Mouse (Mus musculus) embryonic facial prominence, embryonic 15.5 days (tissue): ENCODE data around the gene Kcnmb2. TPM values are rescaled to one million over a fixed set of nuclear protein-coding genes. Genes with fewer than 3 reads are reported as not detected.

Source experiments
- ATAC-seq: fragments of 200-750 bp; cut with Nextera tagmentation; 2 replicates; pipeline ENCODE4 v1.8.0; 2017; ENCODE audit warnings: low read depth, moderate TSS enrichment; ENCODE audit not compliant: insufficient number of reproducible peaks, low FRiP score, low TSS enrichment
- H3K27ac ChIP-seq: fragments of 300-500 bp; sonication (generic); replicated peaks from 2 replicates; pipeline ENCODE4 v1.5.1; 2015; ENCODE audit warnings: mild to moderate bottlenecking, inconsistent platforms
- H3K27me3 ChIP-seq: fragments of 300-500 bp; sonication (generic); 2 replicates; pipeline ENCODE4 v1.6.1; 2015; ENCODE audit warnings: inconsistent platforms
- H3K36me3 ChIP-seq: fragments of 300-500 bp; sonication (generic); 2 replicates; pipeline ENCODE4 v1.6.1; 2015; ENCODE audit warnings: mild to moderate bottlenecking, inconsistent platforms
- H3K4me1 ChIP-seq: fragments of 300-500 bp; sonication (generic); 2 replicates; pipeline ENCODE4 v1.6.1; 2015; ENCODE audit warnings: inconsistent platforms
- H3K4me2 ChIP-seq: fragments of 300-500 bp; sonication (generic); replicated peaks from 2 replicates; pipeline ENCODE4 v1.6.1; 2015; ENCODE audit warnings: mild to moderate bottlenecking, inconsistent platforms
- H3K4me3 ChIP-seq: fragments of 300-500 bp; sonication (generic); replicated peaks from 2 replicates; pipeline ENCODE4 v1.5.1; 2015; ENCODE audit warnings: mild to moderate bottlenecking, inconsistent platforms
- H3K9ac ChIP-seq: fragments of 300-500 bp; sonication (generic); 2 replicates; pipeline ENCODE4 v1.6.1; 2015; ENCODE audit warnings: inconsistent platforms
- H3K9me3 ChIP-seq: fragments of 300-500 bp; sonication (generic); replicated peaks from 2 replicates; pipeline ENCODE4 v1.6.1; 2016; ENCODE audit warnings: inconsistent platforms
- WGBS: fragments of 180-500 bp; shearing (Covaris S2); methylation state at CpG from one replicate; pipeline ENCODE4 v1.1.7; 2015; 5-methylcytosine and 5-hydroxymethylcytosine counted together
- polyA plus RNA-seq: library from polyadenylated mRNA; unstranded; fragments of >200 nt; fragmentation: Nextera tagmentation; extraction: Ambion mirVana; gene quantifications from 2 replicates; pipeline ENCODE4 v1.2.1, GENCODE M21; 2015

The Kcnmb2 gene
- polyA plus RNA-seq, result 2.2 and 2.4 TPM in 2 replicates

DNA sequence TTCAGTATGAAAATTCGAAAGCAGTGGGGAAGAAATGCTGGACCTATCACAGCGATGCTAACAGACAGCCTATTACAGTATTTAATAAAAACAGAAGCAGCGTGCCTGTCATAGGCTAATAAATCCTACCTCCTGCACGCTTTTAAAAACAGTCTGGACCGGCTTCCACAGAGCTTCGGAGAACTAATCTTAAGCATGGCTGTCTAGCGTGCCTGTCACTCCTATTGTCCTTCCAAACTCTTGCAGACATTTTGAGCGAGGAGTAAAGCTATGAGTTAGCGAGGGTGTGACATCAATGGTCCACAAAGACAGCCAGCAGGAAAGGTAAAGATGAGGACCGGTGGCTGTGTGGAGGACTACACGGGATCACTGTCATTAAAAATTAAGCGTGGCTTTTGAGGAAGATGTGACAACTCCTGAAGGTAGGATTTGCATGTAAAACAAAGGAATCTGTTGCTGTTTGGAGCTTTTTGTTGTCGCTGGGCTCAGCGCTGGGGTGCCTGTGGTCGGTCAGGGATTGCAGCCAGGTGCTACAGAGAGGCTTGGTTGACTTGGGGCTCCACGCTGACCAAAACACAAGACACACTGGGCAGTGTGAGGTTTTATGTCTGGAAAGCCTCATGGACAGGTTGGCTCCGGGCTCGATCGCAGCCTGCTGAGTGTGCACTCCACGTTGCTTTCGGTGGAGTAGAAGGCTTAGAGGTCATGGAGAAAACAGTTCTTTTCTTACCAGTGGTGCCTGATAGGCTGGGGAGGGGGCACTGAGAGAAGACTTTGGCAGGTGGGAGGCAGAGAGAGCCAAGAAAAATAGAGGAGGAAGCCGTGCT is at the start of gene Kcnmb2:
Kcnmb2 (plus strand) TSS at position 4 of the 827 bp plus-strand sequence.
- peak within 1 kb of the TSS; percentile 23; the same call in 1 of the 2 replicates for H3K9ac ChIP-seq
- H3K9me3 ChIP-seq, result no peaks in the 10 kb centered on the region
- H3K4me3 ChIP-seq, result peak within 1 kb of the TSS; percentile 27
- no peak within 1 kb of the TSS for H3K27ac ChIP-seq
- H3K36me3 ChIP-seq, result no peaks in the 10 kb centered on the region
- H3K27me3 ChIP-seq, result peaks cover 20% of the 10 kb centered on the region
- 3% methylated on average over 22 of the region's 22 CpGs for WGBS
- H3K4me1 ChIP-seq, result peaks cover 8% of the 10 kb centered on the region; the same call in 1 of the 2 replicates
- peak within 1 kb of the TSS; percentile 47 for H3K4me2 ChIP-seq
- ATAC-seq, result no peak

- Histone ChIP-seq H3K27me3 (no peaks in the 10 kb centered on the region), H3K9me3 (no peaks in the 10 kb centered on the region), H3K4me1 (no peaks in the 10 kb centered on the region), H3K27ac (no peak overlapping the region), H3K4me2 (no peak overlapping the region), H3K36me3 (no peaks in the 10 kb centered on the region), H3K9ac (no peak overlapping the region), H3K4me3 (no peak overlapping the region)
- no peak for ATAC-seq
- 63% methylated on average over 5 of the region's 5 CpGs for WGBS
Measured at GRCm38 (mm10) chr3:31863522-31863921, 38.8 kb upstream of the Kcnmb2 start.

GRCm38 (mm10) chr3:31864070-31864469 is 38.2 kb upstream of the Kcnmb2 start:
- Histone ChIP-seq H3K4me1 (no peaks in the 10 kb centered on the region), H3K27ac (no peak overlapping the region), H3K4me2 (no peak overlapping the region), H3K9ac (no peak overlapping the region), H3K36me3 (no peaks in the 10 kb centered on the region), H3K27me3 (no peaks in the 10 kb centered on the region), H3K9me3 (no peaks in the 10 kb centered on the region), H3K4me3 (no peak overlapping the region)
- no peak for ATAC-seq
- WGBS, result 80% methylated on average over 3 of the region's 3 CpGs

- H3K4me2 ChIP-seq, result no peak overlapping the region
- H3K9me3 ChIP-seq, result no peaks in the 10 kb centered on the region
- H3K4me1 ChIP-seq, result no peaks in the 10 kb centered on the region
- no peaks in the 10 kb centered on the region for H3K27me3 ChIP-seq
- no peak overlapping the region for H3K9ac ChIP-seq
- WGBS, result 82% methylated on average over 3 of the region's 3 CpGs
- H3K4me3 ChIP-seq, result no peak overlapping the region
- H3K36me3 ChIP-seq, result no peaks in the 10 kb centered on the region
- no peak overlapping the region for H3K27ac ChIP-seq
- ATAC-seq, result no peak
Measured at GRCm38 (mm10) chr3:31871461-31871860, 30.8 kb upstream of the Kcnmb2 start.

DNA sequence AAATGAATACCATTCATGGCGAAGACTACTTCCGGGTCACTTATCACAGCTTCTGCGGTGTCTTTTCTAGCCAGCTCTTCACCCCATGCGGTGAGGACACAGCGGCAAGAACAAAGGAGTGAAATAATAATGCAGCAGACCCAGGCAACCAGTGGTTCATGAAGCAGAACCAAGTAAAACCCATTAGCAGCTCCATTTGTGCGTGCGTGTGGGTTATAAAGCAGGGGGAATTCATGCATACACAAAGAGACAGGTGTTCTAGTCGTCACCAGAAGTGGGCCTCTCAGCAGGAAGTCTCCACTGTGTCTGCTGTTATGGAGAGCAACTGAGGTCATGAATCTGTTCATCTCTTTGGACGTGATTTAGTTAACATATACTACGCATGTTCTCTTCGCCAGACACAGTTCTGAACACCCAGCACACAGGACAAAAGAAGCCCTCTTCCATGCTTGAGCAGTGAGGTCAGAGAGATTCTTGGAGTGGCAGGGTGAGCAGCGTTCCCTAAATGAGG is 19.6 kb upstream of the Kcnmb2 start:
- 82% methylated on average over 12 of the region's 12 CpGs for WGBS
- ATAC-seq, result no peak

DNA sequence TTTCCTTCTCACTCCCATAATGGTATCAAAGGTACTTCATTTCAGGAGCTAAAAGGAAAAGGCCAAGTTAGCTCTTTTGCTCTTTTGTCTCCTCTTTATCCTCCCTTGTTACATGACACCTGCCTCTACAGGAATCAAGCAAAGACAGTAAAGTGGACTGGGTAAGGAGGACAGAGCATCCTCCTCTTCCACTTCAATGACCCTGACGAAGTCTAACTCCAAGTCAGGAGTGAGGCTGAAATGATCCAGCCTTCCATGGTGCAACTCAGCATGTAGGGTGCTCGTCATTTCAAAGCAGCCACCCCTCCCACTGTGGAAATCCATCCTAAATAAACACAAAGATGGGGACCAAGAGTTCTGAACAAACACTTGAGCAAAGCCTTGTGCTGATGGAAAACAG is 9.7 kb upstream of the Kcnmb2 start:
- WGBS, result 58% methylated on average over 2 of the region's 2 CpGs
- no peak overlapping the region for H3K27ac ChIP-seq
- no peak for ATAC-seq

More for the DNA sequence above, 19.6 kb upstream of the Kcnmb2 start:
- Histone ChIP-seq H3K36me3 (no peaks in the 10 kb centered on the region), H3K27ac (no peak overlapping the region), H3K9ac (no peak overlapping the region), H3K4me3 (no peak overlapping the region), H3K27me3 (no peaks in the 10 kb centered on the region), H3K4me2 (no peak overlapping the region), H3K4me1 (no peaks in the 10 kb centered on the region), H3K9me3 (no peaks in the 10 kb centered on the region)

DNA sequence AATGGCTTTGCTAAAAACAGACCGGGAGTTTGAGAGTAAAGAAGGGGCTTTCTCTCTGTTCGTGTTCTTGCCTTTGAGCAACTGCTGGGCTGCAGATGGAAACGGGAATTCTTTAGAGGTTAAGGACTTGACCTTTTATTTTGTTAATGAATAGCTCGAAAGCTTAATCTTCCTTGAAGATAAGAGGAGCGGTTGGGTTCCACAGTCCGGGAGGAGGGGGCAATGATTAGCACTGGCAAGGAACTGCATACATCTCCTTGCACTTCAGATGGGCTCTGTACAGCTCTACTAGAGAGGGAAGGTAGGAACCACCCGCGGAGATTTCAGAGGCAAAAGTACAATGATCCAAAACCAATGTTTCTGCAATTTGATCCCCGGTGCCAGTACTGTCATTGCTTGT is 1.2 kb downstream of the Kcnmb2 start:
- Histone ChIP-seq H3K4me1 (peaks cover 8% of the 10 kb centered on the region; the same call in 1 of the 2 replicates), H3K27ac (no peak overlapping the region), H3K4me2 (peak overlapping the region; percentile 47; the same call in 1 of the 2 replicates), H3K9ac (no peak overlapping the region), H3K4me3 (no peak overlapping the region), H3K36me3 (no peaks in the 10 kb centered on the region), H3K9me3 (no peaks in the 10 kb centered on the region), H3K27me3 (peaks cover 20% of the 10 kb centered on the region)
- WGBS, result 5% methylated on average over 9 of the region's 9 CpGs
- ATAC-seq, result no peak

More for the DNA sequence above, 9.7 kb upstream of the Kcnmb2 start:
- no peaks in the 10 kb centered on the region for H3K27me3 ChIP-seq
- H3K4me1 ChIP-seq, result no peaks in the 10 kb centered on the region
- H3K4me3 ChIP-seq, result no peak overlapping the region
- H3K9me3 ChIP-seq, result no peaks in the 10 kb centered on the region
- H3K36me3 ChIP-seq, result no peaks in the 10 kb centered on the region
- no peak overlapping the region for H3K4me2 ChIP-seq
- no peak overlapping the region for H3K9ac ChIP-seq

- Histone ChIP-seq H3K36me3 (no peaks in the 10 kb centered on the region), H3K27ac (no peak overlapping the region), H3K4me3 (no peak overlapping the region), H3K27me3 (peaks cover 20% of the 10 kb centered on the region), H3K4me2 (no peak overlapping the region), H3K9ac (no peak overlapping the region), H3K9me3 (no peaks in the 10 kb centered on the region), H3K4me1 (peaks cover 8% of the 10 kb centered on the region; the same call in 1 of the 2 replicates)
- WGBS, result 64% methylated on average over 5 of the region's 5 CpGs
- ATAC-seq, result no peak
Measured at GRCm38 (mm10) chr3:31904156-31904555, 1.8 kb downstream of the Kcnmb2 start.

GRCm38 (mm10) chr3:31911168-31911567 is 8.9 kb downstream of the Kcnmb2 start:
- H3K4me3 ChIP-seq, result no peak overlapping the region
- H3K4me2 ChIP-seq, result no peak overlapping the region
- WGBS, result 64% methylated on average over 5 of the region's 5 CpGs
- no peak overlapping the region for H3K27ac ChIP-seq
- no peaks in the 10 kb centered on the region for H3K36me3 ChIP-seq
- H3K4me1 ChIP-seq, result no peaks in the 10 kb centered on the region
- no peaks in the 10 kb centered on the region for H3K9me3 ChIP-seq
- no peaks in the 10 kb centered on the region for H3K27me3 ChIP-seq
- no peak overlapping the region for H3K9ac ChIP-seq
- ATAC-seq, result no peak

GRCm38 (mm10) chr3:31911690-31912089 is 9.4 kb downstream of the Kcnmb2 start:
- no peak for ATAC-seq
- Histone ChIP-seq H3K4me2 (no peak overlapping the region), H3K9ac (no peak overlapping the region), H3K27me3 (no peaks in the 10 kb centered on the region), H3K4me3 (no peak overlapping the region), H3K9me3 (no peaks in the 10 kb centered on the region), H3K4me1 (no peaks in the 10 kb centered on the region), H3K36me3 (no peaks in the 10 kb centered on the region), H3K27ac (no peak overlapping the region)
- WGBS, result 50% methylated on average over 3 of the region's 3 CpGs

DNA sequence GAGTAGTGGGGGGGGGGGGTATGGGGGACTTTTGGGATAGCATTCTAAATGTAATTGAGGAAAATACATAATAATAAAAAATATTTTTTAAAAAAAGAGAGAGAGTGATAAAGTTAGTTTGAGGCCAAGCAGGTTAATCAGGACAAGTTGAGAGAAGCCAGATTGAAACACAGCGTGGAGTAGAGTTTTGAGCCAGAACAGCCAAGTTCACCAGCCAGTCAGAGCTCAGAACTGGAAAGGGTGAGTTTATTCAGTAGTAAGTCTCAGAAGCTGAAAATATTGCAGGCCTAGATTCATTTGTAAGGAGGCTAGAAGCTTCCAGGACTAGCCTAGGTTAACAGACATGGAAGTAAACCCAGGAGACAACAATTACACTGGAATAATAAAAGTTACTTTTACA is 26.2 kb downstream of the Kcnmb2 start:
- no peaks in the 10 kb centered on the region for H3K9me3 ChIP-seq
- H3K4me2 ChIP-seq, result no peak overlapping the region
- no peaks in the 10 kb centered on the region for H3K4me1 ChIP-seq
- WGBS, result 92% methylated on average over 1 of the region's 1 CpGs
- ATAC-seq, result no peak
- no peaks in the 10 kb centered on the region for H3K27me3 ChIP-seq
- H3K36me3 ChIP-seq, result no peaks in the 10 kb centered on the region
- H3K27ac ChIP-seq, result no peak overlapping the region
- H3K4me3 ChIP-seq, result no peak overlapping the region
- H3K9ac ChIP-seq, result no peak overlapping the region
